ENCODE assay signal across 22 mouse cellular contexts in genomic region chr1:83755336-83755735, GRCm38 (mm10).
"Had no signal": no experiment of that assay in that cellular context is flagged by ENCODE, and none has a peak within 500 bp of the region (broad histone marks: within the 10 kb centered on the region; RNA-seq: fewer than 3 reads in every experiment).

No protein-coding gene starts in this region.

- H3K9ac ChIP-seq: heart, embryonic 12.5 days; hindbrain, embryonic 15.5 days; limb, embryonic 13.5 days; limb, embryonic 15.5 days; liver, embryonic 12.5 days; liver, embryonic 14.5 days had no signal

- ATAC-seq: intestine, embryonic 16.5 days; liver, embryonic 12.5 days had no signal

- H3K9me3 ChIP-seq: heart, embryonic 10.5 days; heart, embryonic 12.5 days; hindbrain, embryonic 15.5 days; limb, embryonic 13.5 days; limb, embryonic 15.5 days; liver, embryonic 12.5 days had no signal

- H3K27ac ChIP-seq: gastrocnemius, adult 2 months; heart, embryonic 10.5 days; hindbrain, embryonic 15.5 days; limb, embryonic 13.5 days; limb, embryonic 15.5 days; liver, embryonic 12.5 days; liver, embryonic 14.5 days had no signal

- H3K36me3 ChIP-seq: heart, embryonic 10.5 days; heart, embryonic 12.5 days; hindbrain, embryonic 15.5 days; limb, embryonic 13.5 days; limb, embryonic 15.5 days; liver, embryonic 12.5 days had no signal

- H3K4me2 ChIP-seq: heart, embryonic 12.5 days; hindbrain, embryonic 15.5 days; limb, embryonic 13.5 days; limb, embryonic 15.5 days; liver, embryonic 12.5 days had no signal

- H3K4me1 ChIP-seq: heart, embryonic 10.5 days; heart, embryonic 12.5 days; limb, embryonic 13.5 days; limb, embryonic 15.5 days; liver, embryonic 12.5 days had no signal

- DNase-seq: gastrocnemius, adult 2 months; gastrocnemius, postnatal 10 days; gastrocnemius, postnatal 25 days; heart, adult 18-20 months; heart, postnatal 10 days; heart, postnatal 4 days; kidney, adult 11 months; kidney, adult 2 months; kidney, adult 9 months; kidney, postnatal 14 days; kidney, postnatal 36 days; layer of hippocampus, adult 9-11 months; layer of hippocampus, postnatal 36 days; left cerebral cortex, postnatal 4 days had no signal

- H3K4me3 ChIP-seq: gastrocnemius, adult 2 months; heart, embryonic 10.5 days; heart, embryonic 12.5 days; hindbrain, embryonic 15.5 days; limb, embryonic 13.5 days; limb, embryonic 15.5 days; liver, embryonic 12.5 days had no signal

- H3K27me3 ChIP-seq: heart, embryonic 12.5 days; hindbrain, embryonic 15.5 days; limb, embryonic 13.5 days; limb, embryonic 15.5 days; liver, embryonic 12.5 days had no signal
